In genomic region chr17:25183232-25183631, GRCm38 (mm10) we compare ENCODE assay signal across 8 mouse cellular contexts. TPM values are rescaled to one million over a fixed set of nuclear protein-coding genes. Genes with fewer than 3 reads are reported as not detected.
DNase-seq lines count a peak whose midpoint lies in the region; ATAC-seq and TF ChIP-seq lines count a peak whose summit lies in the region.

No protein-coding gene starts in this region.

- H3K36me3 ChIP-seq in heart, embryonic 14.5 days (ENCODE audit: control insufficient read depth, insufficient read depth, low read length) = no peaks in the 10 kb centered on the region
- H3K36me3 ChIP-seq in ES-E14 (ENCODE audit: control insufficient read depth, insufficient read depth, low read length, poor library complexity, severe bottlenecking) = 0 out of 2 replicates have a peak, but pooled peaks cover 2% of the 10 kb centered on the region
- no peaks in the 10 kb centered on the region for H3K36me3 ChIP-seq in midbrain, embryonic 14.5 days (ENCODE audit: control insufficient read depth, insufficient read depth, low read length)

- H3K9ac ChIP-seq in heart, embryonic 14.5 days (ENCODE audit: low read length) = no peak overlapping the region
- peak overlapping the region; percentile 31 for H3K9ac ChIP-seq in ES-E14 (ENCODE audit: insufficient read depth, low read depth, low read length, poor library complexity, severe bottlenecking)
- H3K9ac ChIP-seq in midbrain, embryonic 14.5 days (replicated peaks; ENCODE audit: low read length) = peak overlapping the region; percentile 89; the same call in 1 of the 2 replicates

- H3K4me3 ChIP-seq in heart, embryonic 14.5 days (ENCODE audit: control insufficient read depth in 1 of 2, insufficient read depth in 1 of 2, low read depth in 1 of 2, low read length in 2 of 2) = no peak overlapping the region
- peak overlapping the region in 1 of 2 experiments; percentile 86; a peak in 2 of 4 replicates for H3K4me3 ChIP-seq in ES-E14 (ENCODE audit: insufficient read depth in 1 of 2, low read depth in 1 of 2, low read length in 2 of 2, poor library complexity in 1 of 2, severe bottlenecking in 1 of 2)
- peak overlapping the region; percentile 87 for H3K4me3 ChIP-seq in midbrain, embryonic 14.5 days (replicated peaks; ENCODE audit: low read depth, low read length)

- H3K4me2 ChIP-seq in heart, embryonic 14.5 days (ENCODE audit: low read length) = peak overlapping the region; percentile 99
- peak overlapping the region; percentile 99 for H3K4me2 ChIP-seq in midbrain, embryonic 14.5 days (ENCODE audit: low read length)

- H3K27ac ChIP-seq in heart, embryonic 14.5 days (replicated peaks in 1 of 2; ENCODE audit: control insufficient read depth in 1 of 2, insufficient read depth in 1 of 2, low read depth in 2 of 2, low read length in 2 of 2) = no peak overlapping the region
- H3K27ac ChIP-seq in ES-E14 (ENCODE audit: insufficient read depth, low read depth, low read length, poor library complexity, severe bottlenecking) = no peak overlapping the region
- no peak overlapping the region for H3K27ac ChIP-seq in midbrain, embryonic 14.5 days (replicated peaks; ENCODE audit: low read depth, low read length)

- H3K4me1 ChIP-seq in heart, embryonic 14.5 days (ENCODE audit: control insufficient read depth in 2 of 2, insufficient read depth in 2 of 2, low read length in 2 of 2) = peaks cover 8 to 24% of the 10 kb centered on the region in 2 experiments
- H3K4me1 ChIP-seq in ES-E14 (ENCODE audit: control insufficient read depth in 2 of 2, insufficient read depth in 2 of 2, low read length in 2 of 2, poor library complexity in 1 of 2) = no peaks in the 10 kb centered on the region; a peak in 1 of 4 replicates
- H3K4me1 ChIP-seq in midbrain, embryonic 14.5 days (ENCODE audit: control insufficient read depth, insufficient read depth, low read length) = peaks cover 18% of the 10 kb centered on the region

- no peak for DNase-seq in heart, adult 18-20 months
- no peak for DNase-seq in ES-E14 (ENCODE audit: low read depth, low spot score)
- DNase-seq in midbrain, embryonic 14.5 days = no peak
- no peak for DNase-seq in spleen, adult 12 weeks (ENCODE audit: low spot score)
- no peak for DNase-seq in adrenal gland, adult 2 months
- no peak for DNase-seq in right cerebral cortex, postnatal 36 days (ENCODE audit: low spot score in 2 of 2)

- no peaks in the 10 kb centered on the region for H3K9me3 ChIP-seq in heart, embryonic 14.5 days (ENCODE audit: control insufficient read depth, low read length)
- H3K9me3 ChIP-seq in ES-E14 (ENCODE audit: control insufficient read depth, insufficient read depth, low read depth, low read length) = no peaks in the 10 kb centered on the region
- no peaks in the 10 kb centered on the region for H3K9me3 ChIP-seq in midbrain, embryonic 14.5 days (ENCODE audit: control insufficient read depth, low read length)

- no peak for ATAC-seq in heart, embryonic 14.5 days (ENCODE audit: insufficient number of reproducible peaks, insufficient read depth, low FRiP score, low read depth)
- peak; percentile 17 to 19; a peak in 1 of 4 replicates for ATAC-seq in hematopoietic stem cell, adult 5-6 weeks (replicated peaks in 1 of 2; ENCODE audit: insufficient read depth in 1 of 2, low FRiP score in 2 of 2, low TSS enrichment in 1 of 2, low read depth in 1 of 2, poor library complexity in 2 of 2, severe bottlenecking in 2 of 2)
- no peak for ATAC-seq in midbrain, embryonic 14.5 days (ENCODE audit: low FRiP score, low TSS enrichment)

- H3K27me3 ChIP-seq in heart, embryonic 14.5 days (ENCODE audit: control insufficient read depth, insufficient read depth, low read length) = peaks cover 9% of the 10 kb centered on the region; the same call in 1 of the 2 replicates
- no peaks in the 10 kb centered on the region for H3K27me3 ChIP-seq in midbrain, embryonic 14.5 days (ENCODE audit: control insufficient read depth, insufficient read depth, low read length)

- in situ Hi-C loops in ES-E14 (cut with MboI; ENCODE audit: low sequenced_read_pairs in 2 of 2, unreplicated experiment in 2 of 2) = no loop called here

TF ChIP-seq in ES-E14, 5 proteins besides CTCF, POLR2A, EP300 and RAD21:
- TF ChIP-seq ZNF384 (IDR thresholded peaks at IDR 0.05; ENCODE audit: low read depth, low read length) (no peak), ZC3H11A (IDR thresholded peaks at IDR 0.05; ENCODE audit: borderline replicate concordance, low read depth, low read length) (no peak), MAFK (IDR thresholded peaks at IDR 0.05; ENCODE audit: insufficient read depth, low read depth, low read length) (no peak), HCFC1 (IDR thresholded peaks at IDR 0.05; ENCODE audit: borderline replicate concordance, insufficient read depth, low read length) (no peak), CHD2 (IDR thresholded peaks at IDR 0.05; ENCODE audit: low read depth, low read length) (no peak)
TF ChIP-seq in ES-E14: peak in this region for 0.

RNA-seq across cellular contexts. Expression of gene BC003965, which starts 1.1 kb away (rescaled TPM):
- polyA plus RNA-seq in heart, embryonic 14.5 days (2014; fragmentation: Nextera tagmentation; extraction: Ambion mirVana) = 22.5 and 25.1 TPM in 2 replicates
- total RNA-seq in heart, adult 18-20 months (2021) = 10 to 100 TPM; 21.3 to 24.1 TPM
- 22.8 and 25.5 TPM in 2 replicates for total RNA-seq in ES-E14 (2012; rRNA removed)
- 13.3 and 18.7 TPM in 2 replicates for total RNA-seq in hematopoietic stem cell, adult 5-6 weeks (2017)
- polyA plus RNA-seq in midbrain, embryonic 14.5 days (2014; fragmentation: Nextera tagmentation; extraction: Ambion mirVana) = 33.6 and 34.3 TPM in 2 replicates
- total RNA-seq in adrenal gland, adult 2 months (2021) = 10 to 100 TPM; 16.7 to 24.4 TPM
- polyA plus RNA-seq in adrenal gland, adult 2 months (2012; rRNA removed) = 24.0 and 25.7 TPM in 2 replicates

RNA-seq across cellular contexts. Expression of gene Unkl, which starts 5.0 kb away (rescaled TPM):
- polyA plus RNA-seq in heart, embryonic 14.5 days (2014; fragmentation: Nextera tagmentation; extraction: Ambion mirVana) = 2.2 and 2.7 TPM in 2 replicates
- total RNA-seq in heart, adult 18-20 months (2021) = 1 to 10 TPM; 7.0 to 8.7 TPM
- 12.4 and 14.8 TPM in 2 replicates for total RNA-seq in ES-E14 (2012; rRNA removed)
- 11.6 and 14.4 TPM in 2 replicates for total RNA-seq in hematopoietic stem cell, adult 5-6 weeks (2017)
- polyA plus RNA-seq in midbrain, embryonic 14.5 days (2014; fragmentation: Nextera tagmentation; extraction: Ambion mirVana) = 9.2 and 9.5 TPM in 2 replicates
- total RNA-seq in adrenal gland, adult 2 months (2021) = 10 to 100 TPM; 14.0 to 18.1 TPM
- polyA plus RNA-seq in adrenal gland, adult 2 months (2012; rRNA removed) = 23.7 and 30.3 TPM in 2 replicates

RNA-seq across cellular contexts. Expression of gene Gm38655, which starts 8.0 kb away (rescaled TPM):
- polyA plus RNA-seq in heart, embryonic 14.5 days (2014; fragmentation: Nextera tagmentation; extraction: Ambion mirVana) = not detected in 2 replicates
- not detected for total RNA-seq in heart, adult 18-20 months (2021)
- total RNA-seq in ES-E14 (2012; rRNA removed) = not detected in 2 replicates
- not detected in 2 replicates for total RNA-seq in hematopoietic stem cell, adult 5-6 weeks (2017)
- polyA plus RNA-seq in midbrain, embryonic 14.5 days (2014; fragmentation: Nextera tagmentation; extraction: Ambion mirVana) = not detected in 2 replicates
- total RNA-seq in adrenal gland, adult 2 months (2021) = not detected
- polyA plus RNA-seq in adrenal gland, adult 2 months (2012; rRNA removed) = not detected in 2 replicates

RNA-seq across cellular contexts. Expression of gene Ccdc154, which starts 21.0 kb away (rescaled TPM):
- polyA plus RNA-seq in heart, embryonic 14.5 days (2014; fragmentation: Nextera tagmentation; extraction: Ambion mirVana) = not detected in 2 replicates
- not detected for total RNA-seq in heart, adult 18-20 months (2021)
- 0.18 and 0.32 TPM in 2 replicates for total RNA-seq in ES-E14 (2012; rRNA removed)
- total RNA-seq in hematopoietic stem cell, adult 5-6 weeks (2017) = not detected in 2 replicates
- polyA plus RNA-seq in midbrain, embryonic 14.5 days (2014; fragmentation: Nextera tagmentation; extraction: Ambion mirVana) = not detected in 2 replicates
- under 1 TPM in 1 of 2 experiments, not detected in 1; 0.12 TPM for total RNA-seq in adrenal gland, adult 2 months (2021)
- 0.03 and 0.07 TPM in 2 replicates for polyA plus RNA-seq in adrenal gland, adult 2 months (2012; rRNA removed)

RNA-seq across cellular contexts. Expression of gene Clcn7, which starts 50.0 kb away (rescaled TPM):
- polyA plus RNA-seq in heart, embryonic 14.5 days (2014; fragmentation: Nextera tagmentation; extraction: Ambion mirVana) = 16.4 and 17.2 TPM in 2 replicates
- total RNA-seq in heart, adult 18-20 months (2021) = 10 to 100 TPM; 26.2 to 31.3 TPM
- total RNA-seq in ES-E14 (2012; rRNA removed) = 35.0 and 62.4 TPM in 2 replicates
- 7.0 and 7.7 TPM in 2 replicates for total RNA-seq in hematopoietic stem cell, adult 5-6 weeks (2017)
- polyA plus RNA-seq in midbrain, embryonic 14.5 days (2014; fragmentation: Nextera tagmentation; extraction: Ambion mirVana) = 26.3 and 29.9 TPM in 2 replicates
- 10 to 100 TPM; 38.3 to 48.6 TPM for total RNA-seq in adrenal gland, adult 2 months (2021)
- 33.9 and 37.4 TPM in 2 replicates for polyA plus RNA-seq in adrenal gland, adult 2 months (2012; rRNA removed)

Comparison
In these comparisons a context has a peak if more than half of its experiments do, and no peak if none do; other contexts are left out.
1. ATAC-seq: peak in hematopoietic stem cell, adult 5-6 weeks (2 of 2); none in heart, embryonic 14.5 days (single experiment) and midbrain, embryonic 14.5 days (single experiment).